Mouse (Mus musculus): ENCODE results near the gene Syn2.

Gene Syn2

GRCm38 (mm10) chr6:115320927-115321714 lies 186.4 kb downstream of the Syn2 start:
- DNase-seq (ENCODE audit: low read depth, low spot score): no peak
- H3K36me3 ChIP-seq (ENCODE audit: control insufficient read depth, insufficient read depth, low read length, poor library complexity, severe bottlenecking): no peaks in the 10 kb centered on the region
- H3K27me3 ChIP-seq (ENCODE audit: control insufficient read depth, insufficient read depth, low read length, poor library complexity, severe bottlenecking): no peaks in the 10 kb centered on the region

- Histone ChIP-seq H3K27me3 (ENCODE audit: control insufficient read depth, insufficient read depth, low read length, poor library complexity, severe bottlenecking) (no peaks in the 10 kb centered on the region), H3K36me3 (ENCODE audit: control insufficient read depth, insufficient read depth, low read length, poor library complexity, severe bottlenecking) (no peaks in the 10 kb centered on the region)
- no peak for DNase-seq (ENCODE audit: low read depth, low spot score)
Observed at GRCm38 (mm10) chr6:115321883-115322351, 187.2 kb downstream of the Syn2 start.

- Histone ChIP-seq H3K27me3 (ENCODE audit: control insufficient read depth, insufficient read depth, low read length, poor library complexity, severe bottlenecking) (no peaks in the 10 kb centered on the region), H3K36me3 (ENCODE audit: control insufficient read depth, insufficient read depth, low read length, poor library complexity, severe bottlenecking) (no peaks in the 10 kb centered on the region)
- no peak for DNase-seq (ENCODE audit: low read depth, low spot score)
Observed at GRCm38 (mm10) chr6:115322956-115323355, 188.3 kb downstream of the Syn2 start.

- H3K36me3 ChIP-seq (ENCODE audit: control insufficient read depth, insufficient read depth, low read length, poor library complexity, severe bottlenecking): no peaks in the 10 kb centered on the region
- H3K27me3 ChIP-seq (ENCODE audit: control insufficient read depth, insufficient read depth, low read length, poor library complexity, severe bottlenecking): no peaks in the 10 kb centered on the region
- DNase-seq (ENCODE audit: low read depth, low spot score): peak; percentile 1
Observed at GRCm38 (mm10) chr6:115330964-115331363, 196.3 kb downstream of the Syn2 start.
